Mouse (Mus musculus): ENCODE measurements around the gene Lnpep. TPM values are rescaled to one million over a fixed set of nuclear protein-coding genes. Genes with fewer than 3 reads are reported as not detected.

The Lnpep gene
- total and polyA plus RNA-seq, 3 experiments, result 10.0 to 773 (median 20.7) TPM

- Histone ChIP-seq H3K36me3 (ENCODE audit: control insufficient read depth in 1 of 2, insufficient read depth in 2 of 2, low read length in 2 of 2) (peaks cover 0 to 26% of the 10 kb centered on the region in 2 experiments; a peak in 3 of 4 replicates), H3K9ac (ENCODE audit: control insufficient read depth, low read depth, low read length, poor library complexity, severe bottlenecking) (no peak overlapping the region), H3K4me3 (ENCODE audit: control insufficient read depth in 1 of 2, insufficient read depth in 1 of 2, low read depth in 2 of 2, low read length in 2 of 2) (no peak overlapping the region)
Measured at GRCm38 (mm10) chr17:17617440-17618204, 7.2 kb downstream of the Lnpep start.

GRCm38 (mm10) chr17:17612336-17612735 is 12.5 kb downstream of the Lnpep start:
- peaks cover 12% of the 10 kb centered on the region in 2 experiments for H3K4me1 ChIP-seq (ENCODE audit: control insufficient read depth in 1 of 2, insufficient read depth in 2 of 2, low read length in 2 of 2)
- H3K27me3 ChIP-seq (ENCODE audit: control insufficient read depth in 1 of 2, insufficient read depth in 2 of 2, low read length in 2 of 2), result no peaks in the 10 kb centered on the region
- peaks cover 0 to 18% of the 10 kb centered on the region in 2 experiments; a peak in 3 of 4 replicates for H3K36me3 ChIP-seq (ENCODE audit: control insufficient read depth in 1 of 2, insufficient read depth in 2 of 2, low read length in 2 of 2)
- H3K4me3 ChIP-seq (ENCODE audit: control insufficient read depth in 1 of 2, insufficient read depth in 1 of 2, low read depth in 2 of 2, low read length in 2 of 2), result no peak overlapping the region
- H3K9ac ChIP-seq (ENCODE audit: control insufficient read depth, low read depth, low read length, poor library complexity, severe bottlenecking), result no peak overlapping the region
- no peak overlapping the region for H3K27ac ChIP-seq (ENCODE audit: control insufficient read depth, low read depth, low read length)
- H3K9me3 ChIP-seq (replicated peaks; ENCODE audit: insufficient read depth, low read length), result no peaks in the 10 kb centered on the region
- no peak for TF ChIP-seq MAX (IDR thresholded peaks at IDR 0.05; ENCODE audit: low read length)
- H3K79me2 ChIP-seq (ENCODE audit: control insufficient read depth, insufficient read depth, low read length, poor library complexity), result peaks cover 34% of the 10 kb centered on the region
- no peak for DNase-seq (ENCODE audit: low read depth, low spot score)

More at GRCm38 (mm10) chr17:17617440-17618204, 7.2 kb downstream of the Lnpep start:
- H3K9me3 ChIP-seq (replicated peaks; ENCODE audit: insufficient read depth, low read length), result no peaks in the 10 kb centered on the region
- H3K4me1 ChIP-seq (ENCODE audit: control insufficient read depth in 1 of 2, insufficient read depth in 2 of 2, low read length in 2 of 2), result peaks cover 7 to 16% of the 10 kb centered on the region in 2 experiments
- no peaks in the 10 kb centered on the region for H3K27me3 ChIP-seq (ENCODE audit: control insufficient read depth in 1 of 2, insufficient read depth in 2 of 2, low read length in 2 of 2)
- H3K27ac ChIP-seq (ENCODE audit: control insufficient read depth, low read depth, low read length), result no peak overlapping the region
- DNase-seq (ENCODE audit: low read depth, low spot score), result no peak
- H3K79me2 ChIP-seq (ENCODE audit: control insufficient read depth, insufficient read depth, low read length, poor library complexity), result peaks cover 47% of the 10 kb centered on the region
- TF ChIP-seq SMC3 (IDR thresholded peaks at IDR 0.05; ENCODE audit: low read depth, low read length) (no peak), BHLHE40 (IDR thresholded peaks at IDR 0.05; ENCODE audit: borderline replicate concordance, low read depth, low read length) (no peak), GATA1 (IDR thresholded peaks at IDR 0.05; ENCODE audit: low read depth, low read length) (no peak), CTCF (IDR thresholded peaks at IDR 0.05 in 2 of 3, conservative IDR thresholded peaks at IDR 0.05 in 1 of 3; ENCODE audit: control insufficient read depth in 1 of 3, insufficient read depth in 1 of 3, low read depth in 2 of 3, low read length in 3 of 3, poor library complexity in 1 of 3, severe bottlenecking in 1 of 3) (no peak), ETS1 (IDR thresholded peaks at IDR 0.05; ENCODE audit: low read depth, low read length) (no peak), RAD21 (IDR thresholded peaks at IDR 0.05; ENCODE audit: low read depth, low read length) (no peak), ZC3H11A (IDR thresholded peaks at IDR 0.05; ENCODE audit: low read depth, low read length) (no peak), MAZ (IDR thresholded peaks at IDR 0.05; ENCODE audit: low read depth, low read length) (no peak), EP300 (IDR thresholded peaks at IDR 0.05; ENCODE audit: low read depth in 1 of 2, low read length in 2 of 2) (no peak), UBTF (IDR thresholded peaks at IDR 0.05; ENCODE audit: borderline replicate concordance, insufficient read depth, low read depth, low read length) (no peak)

- Histone ChIP-seq H3K4me3 (ENCODE audit: control insufficient read depth in 1 of 2, insufficient read depth in 1 of 2, low read depth in 2 of 2, low read length in 2 of 2) (no peak overlapping the region), H3K9ac (ENCODE audit: control insufficient read depth, low read depth, low read length, poor library complexity, severe bottlenecking) (no peak overlapping the region), H3K9me3 (replicated peaks; ENCODE audit: insufficient read depth, low read length) (no peaks in the 10 kb centered on the region), H3K79me2 (ENCODE audit: control insufficient read depth, insufficient read depth, low read length, poor library complexity) (peaks cover 25% of the 10 kb centered on the region), H3K27me3 (ENCODE audit: control insufficient read depth in 1 of 2, insufficient read depth in 2 of 2, low read length in 2 of 2) (no peaks in the 10 kb centered on the region), H3K36me3 (ENCODE audit: control insufficient read depth in 1 of 2, insufficient read depth in 2 of 2, low read length in 2 of 2) (peaks cover 2 to 22% of the 10 kb centered on the region in 2 experiments), H3K4me1 (ENCODE audit: control insufficient read depth in 1 of 2, insufficient read depth in 2 of 2, low read length in 2 of 2) (peaks cover 12 to 14% of the 10 kb centered on the region in 2 experiments), H3K27ac (ENCODE audit: control insufficient read depth, low read depth, low read length) (peak overlapping the region; percentile 48)
- no peak for DNase-seq (ENCODE audit: low read depth, low spot score)
- TF ChIP-seq ZC3H11A (IDR thresholded peaks at IDR 0.05; ENCODE audit: low read depth, low read length) (no peak), HCFC1 (IDR thresholded peaks at IDR 0.05; ENCODE audit: low read depth, low read length) (no peak), TBP (IDR thresholded peaks at IDR 0.05; ENCODE audit: low read depth, low read length) (no peak), JUND (IDR thresholded peaks at IDR 0.05; ENCODE audit: low read depth, low read length) (no peak), CHD1 (IDR thresholded peaks at IDR 0.05; ENCODE audit: low read depth, low read length) (no peak), ZKSCAN1 (IDR thresholded peaks at IDR 0.05; ENCODE audit: low read depth, low read length) (no peak), USF1 (IDR thresholded peaks at IDR 0.05; ENCODE audit: low read depth, low read length) (no peak), SMC3 (IDR thresholded peaks at IDR 0.05; ENCODE audit: low read depth, low read length) (no peak), POLR2AphosphoS5 (IDR thresholded peaks at IDR 0.05; ENCODE audit: borderline replicate concordance, low read depth, low read length) (no peak), EP300 (IDR thresholded peaks at IDR 0.05; ENCODE audit: low read depth in 1 of 2, low read length in 2 of 2) (no peak), RCOR1 (IDR thresholded peaks at IDR 0.05; ENCODE audit: low read depth, low read length) (no peak), NRF1 (IDR thresholded peaks at IDR 0.05; ENCODE audit: insufficient read depth, low read depth, low read length, poor library complexity, severe bottlenecking) (no peak), NELFE (IDR thresholded peaks at IDR 0.05; ENCODE audit: low read depth, low read length) (no peak), POLR2A (IDR thresholded peaks at IDR 0.05; ENCODE audit: control insufficient read depth in 1 of 2, insufficient read depth in 1 of 2, low read depth in 1 of 2, low read length in 2 of 2, poor library complexity in 1 of 2) (no peak), SIN3A (IDR thresholded peaks at IDR 0.05; ENCODE audit: low read length) (no peak), POLR2AphosphoS2 (IDR thresholded peaks at IDR 0.05; ENCODE audit: low read length) (no peak), ZMIZ1 (IDR thresholded peaks at IDR 0.05; ENCODE audit: low read depth, low read length) (no peak)
Measured at GRCm38 (mm10) chr17:17609523-17609922, 15.3 kb downstream of the Lnpep start.
